Mouse (Mus musculus) heart, postnatal 10 days (tissue): ENCODE results near the gene Atg14. TPM values are rescaled to one million over a fixed set of nuclear protein-coding genes. Genes with fewer than 3 reads are reported as not detected.
A peak's percentile ranks its signal among the peaks of the same experiment; 100 is the strongest.

Source experiments
- DNase-seq, 2 experiments: peaks; one replicate each; pipeline ENCODE4 v3.0.0; 2021
- intact Hi-C: fragments of 180-260 bp; cut with DNase I; formaldehyde crosslinking; loops from one replicate; pipeline ENCODE4 v1.15.1; 2025
- total RNA-seq, 2 experiments: library from RNA; stranded (reverse); gene quantifications; 2 replicates each; pipeline ENCODE4 v1.2.3; 2021

Gene Atg14
- total RNA-seq, 2 experiments from 2014 or later = 7.6 to 9.3 TPM

GRCm38 (mm10) chr14:47514816-47515453 lies 55.5 kb downstream of the Atg14 start:
- intact Hi-C loops = no loop called here
- DNase-seq = peak; percentile 43 to 45

DNA sequence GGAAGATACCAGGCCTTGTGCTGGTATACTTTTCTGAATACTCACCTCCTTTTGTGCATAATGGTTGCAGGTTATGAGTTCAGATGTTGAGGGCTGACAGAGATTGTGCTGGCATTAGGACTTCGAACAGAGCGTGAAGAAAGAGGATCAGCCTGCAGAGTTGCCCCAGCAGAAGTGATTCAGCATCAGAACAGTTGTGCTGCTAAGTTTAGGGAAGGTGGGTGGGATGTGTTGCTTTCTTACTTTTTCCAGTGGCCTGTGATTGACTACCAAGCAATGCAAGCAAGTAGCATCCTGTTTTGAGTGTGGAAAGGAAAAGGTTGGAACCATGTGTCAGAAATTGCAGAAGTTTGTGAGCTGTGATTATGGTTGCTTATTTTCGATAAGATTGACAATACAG lies 56.8 kb downstream of the Atg14 start:
- intact Hi-C loops = no loop called here
- DNase-seq = no peak

- DNase-seq = no peak
- intact Hi-C loops = no loop called here
Measured at GRCm38 (mm10) chr14:47510244-47510643, 60.2 kb downstream of the Atg14 start.

GRCm38 (mm10) chr14:47508035-47508434 lies 62.4 kb downstream of the Atg14 start:
- intact Hi-C loops = no loop called here
- DNase-seq = no peak

DNA sequence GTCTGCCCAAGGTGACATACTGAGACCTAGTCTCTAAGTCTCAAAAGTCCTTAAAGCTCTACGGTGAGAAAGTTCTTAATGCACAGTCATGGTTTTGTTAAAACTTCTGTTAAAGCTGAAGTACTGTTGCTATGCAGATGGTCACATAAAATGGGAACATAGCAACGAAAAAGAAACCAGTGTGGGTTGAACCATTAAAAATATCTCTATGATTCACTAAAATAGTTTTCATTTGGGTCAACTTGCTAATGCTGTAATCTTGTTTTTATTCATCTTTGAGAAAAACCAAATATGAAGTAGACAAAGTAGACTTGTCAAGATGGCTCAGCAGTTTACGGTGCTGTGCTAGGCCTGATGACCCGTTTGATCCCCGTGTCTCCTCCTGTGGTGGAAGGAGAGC lies 63.8 kb downstream of the Atg14 start:
- DNase-seq = no peak
- intact Hi-C loops = no loop called here

DNA sequence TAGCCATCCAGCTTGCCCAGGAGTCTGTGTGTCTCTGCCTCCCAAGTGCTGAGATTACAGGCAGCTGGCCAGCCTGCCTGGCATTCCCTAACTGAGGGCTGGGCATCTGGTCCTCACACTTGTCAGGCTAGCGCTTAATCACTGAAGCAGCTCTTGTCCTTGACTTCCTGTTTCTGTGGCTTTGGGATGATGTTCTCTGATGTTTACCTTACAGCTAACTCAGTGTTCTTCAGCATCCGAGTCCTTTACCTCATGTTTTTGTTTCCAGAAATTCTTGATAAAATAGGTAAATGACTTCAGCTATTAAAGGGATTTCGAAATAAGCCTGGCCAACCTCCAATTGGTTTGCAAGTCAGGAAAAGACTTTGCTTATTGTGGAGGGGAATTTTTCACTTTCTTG lies 66.4 kb downstream of the Atg14 start:
- peak in 1 of 2 experiments; percentile 12 for DNase-seq
- intact Hi-C loops = no loop called here

- DNase-seq = no peak
- intact Hi-C loops = no loop called here
Measured at GRCm38 (mm10) chr14:47498632-47499031, 71.8 kb downstream of the Atg14 start.

DNA sequence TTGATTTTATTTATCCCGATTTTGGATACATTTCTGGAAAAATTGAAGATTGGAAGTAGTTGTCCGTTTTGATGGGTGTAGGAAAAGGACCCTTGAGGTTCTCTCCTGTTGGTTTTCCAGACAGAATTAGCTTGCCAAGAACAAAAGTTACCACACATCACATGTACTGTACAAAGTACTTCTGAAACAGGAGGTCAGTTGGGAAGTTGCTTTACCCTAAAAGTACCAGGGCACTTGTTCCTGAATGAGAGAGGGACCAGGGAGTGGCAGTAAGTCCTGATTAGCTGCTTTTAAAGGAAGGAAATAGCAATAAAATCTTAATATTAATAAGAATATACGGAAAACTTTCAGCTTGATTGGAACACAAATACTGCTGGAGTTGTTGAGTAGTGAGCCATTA lies 73.3 kb downstream of the Atg14 start:
- no peak for DNase-seq
- intact Hi-C loops = no loop called here

DNA sequence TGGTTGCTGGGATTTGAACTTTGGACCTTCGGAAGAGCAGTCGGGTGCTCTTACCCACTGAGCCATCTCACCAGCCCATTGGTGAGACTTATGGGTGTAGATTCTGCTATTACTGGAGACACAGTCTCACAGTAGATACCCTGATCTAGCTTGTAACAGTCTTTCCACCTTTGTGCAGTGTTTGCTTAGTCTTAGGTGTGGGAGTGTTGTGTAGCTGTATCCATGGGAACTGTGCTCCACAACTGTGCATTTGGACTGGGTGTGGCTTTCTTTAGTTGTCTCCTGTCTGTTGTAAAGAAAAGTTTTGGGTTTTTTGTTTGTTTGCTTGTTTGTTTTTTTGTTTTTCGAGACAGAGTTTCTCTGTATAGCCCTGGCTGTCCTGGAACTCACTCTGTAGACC lies 74.5 kb downstream of the Atg14 start:
- no peak for DNase-seq
- intact Hi-C loops = no loop called here

DNA sequence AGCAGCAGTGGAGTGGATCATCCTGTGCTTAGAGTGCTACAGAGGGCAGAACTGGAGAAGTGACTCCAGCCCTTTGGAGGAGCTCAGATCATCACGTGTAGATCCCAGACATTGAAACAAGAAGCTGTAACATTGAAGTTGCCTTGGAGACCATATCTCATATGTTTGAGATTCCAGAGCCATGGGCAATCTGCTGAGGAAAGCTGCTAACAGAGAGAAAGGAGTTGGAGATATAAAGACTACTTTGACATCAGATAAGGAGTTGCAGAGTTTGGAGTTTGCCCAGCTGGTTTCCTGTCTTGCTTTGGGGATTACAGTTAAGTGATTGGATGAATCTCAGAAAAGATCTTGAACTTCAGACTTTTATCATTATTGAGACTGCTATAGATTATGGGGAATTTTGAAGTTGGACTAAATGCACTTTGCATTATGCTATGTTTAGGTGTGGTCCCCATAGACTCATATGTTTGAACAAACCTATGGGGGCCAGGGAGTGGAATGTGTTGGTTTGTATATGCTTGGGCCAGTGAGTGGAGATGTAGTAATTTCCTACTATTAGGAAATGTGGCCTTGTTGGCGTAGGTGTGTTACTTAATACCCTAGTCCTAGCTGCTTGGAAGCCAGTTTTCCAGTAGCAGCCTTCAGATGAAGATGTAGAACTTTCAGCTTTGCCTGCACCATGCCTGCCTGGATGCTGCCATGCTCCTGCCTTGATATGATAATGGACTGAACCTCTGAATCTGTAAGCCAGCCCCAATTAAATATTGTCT lies 76.7 kb downstream of the Atg14 start:
- DNase-seq = no peak
- intact Hi-C loops = no loop called here

Other genes starting within 250 kb of the Atg14 start
- 1 to 10 TPM; 3.1 to 4.6 TPM for gene Lgals3, start 202.9 kb downstream of the Atg14 start, total RNA-seq
- gene Dlgap5, start 152.2 kb downstream of the Atg14 start, total RNA-seq = 10 to 100 TPM in 1 of 2 experiments, 1 to 10 TPM in 1; 8.3 to 10.7 TPM
- 10 to 100 TPM; 18.6 to 20.7 TPM for gene Fbxo34, start 120.2 kb downstream of the Atg14 start, total RNA-seq
- 100 to 1,000 TPM; 146 to 167 TPM for gene Ktn1, start 77.8 kb upstream of the Atg14 start, total RNA-seq